Mouse (Mus musculus) heart, adult 9 months (tissue): ENCODE measurements around the gene Prss35.

Experiments used
- DNase-seq, 2 experiments: peaks; one replicate each; pipeline ENCODE4 v3.0.0; 2022; ENCODE audit warnings: low spot score in 2 of 2

Gene Prss35

DNA sequence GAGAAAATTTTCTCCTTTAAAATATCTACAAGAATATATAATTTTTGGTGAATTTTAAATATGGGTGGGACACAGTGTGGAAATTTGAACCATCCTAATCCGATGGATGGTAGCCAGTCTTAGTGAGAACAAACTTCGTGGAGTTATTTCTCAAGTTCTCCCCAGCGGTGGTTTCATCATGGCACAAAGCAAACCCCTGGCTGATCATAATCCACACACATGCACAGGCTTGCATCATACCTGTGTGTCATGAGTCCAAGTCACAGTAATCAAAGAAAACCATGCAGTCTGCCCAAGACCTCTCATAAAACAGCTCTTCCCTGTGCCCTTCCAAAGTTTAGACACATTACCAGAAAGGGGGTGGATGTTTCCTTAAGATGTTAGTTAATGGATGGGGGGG is 13.6 kb upstream of the Prss35 start:
- no peak for DNase-seq

GRCm38 (mm10) chr9:86734357-86734756 is 9.1 kb upstream of the Prss35 start:
- no peak for DNase-seq

DNA sequence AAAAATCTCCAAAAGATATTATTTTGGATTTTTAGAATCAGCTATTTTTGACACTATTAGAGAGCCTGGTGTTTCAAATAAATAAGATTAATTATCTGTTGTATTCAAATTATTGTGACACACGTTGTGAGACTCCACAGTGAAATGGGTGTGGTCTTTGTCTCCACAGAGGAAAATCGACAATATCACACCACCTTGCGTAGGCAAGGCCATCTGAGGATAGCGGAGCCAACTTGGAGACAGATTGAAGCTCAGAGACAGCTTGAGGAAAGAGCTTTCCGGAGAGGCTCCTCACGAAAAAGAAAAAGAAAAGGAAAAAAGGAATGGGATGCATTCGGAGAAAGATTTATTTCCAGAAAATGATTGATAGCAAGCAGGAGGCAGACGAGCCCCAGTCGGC is 8.7 kb upstream of the Prss35 start:
- DNase-seq: no peak

DNA sequence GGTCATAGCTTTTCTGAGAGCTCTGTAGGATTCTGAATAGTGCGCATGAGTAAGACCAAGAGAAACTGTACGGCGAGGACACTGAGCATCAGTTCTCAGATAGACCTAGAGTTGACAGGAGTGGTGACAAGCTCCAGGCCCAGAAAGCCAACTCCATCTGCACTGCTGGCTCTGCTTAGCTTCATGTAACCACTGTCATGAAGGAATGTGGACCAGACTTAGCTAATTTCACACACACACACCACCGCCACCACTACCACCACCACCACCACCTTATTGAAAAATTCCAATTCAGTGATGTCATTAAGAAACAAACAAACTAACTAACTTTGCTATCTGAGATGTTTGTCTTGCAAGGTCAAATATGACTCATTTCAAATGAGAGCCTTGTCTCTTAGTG is 6.5 kb upstream of the Prss35 start:
- no peak for DNase-seq

- DNase-seq: no peak
Observed at GRCm38 (mm10) chr9:86738067-86738466, 5.4 kb upstream of the Prss35 start.

DNA sequence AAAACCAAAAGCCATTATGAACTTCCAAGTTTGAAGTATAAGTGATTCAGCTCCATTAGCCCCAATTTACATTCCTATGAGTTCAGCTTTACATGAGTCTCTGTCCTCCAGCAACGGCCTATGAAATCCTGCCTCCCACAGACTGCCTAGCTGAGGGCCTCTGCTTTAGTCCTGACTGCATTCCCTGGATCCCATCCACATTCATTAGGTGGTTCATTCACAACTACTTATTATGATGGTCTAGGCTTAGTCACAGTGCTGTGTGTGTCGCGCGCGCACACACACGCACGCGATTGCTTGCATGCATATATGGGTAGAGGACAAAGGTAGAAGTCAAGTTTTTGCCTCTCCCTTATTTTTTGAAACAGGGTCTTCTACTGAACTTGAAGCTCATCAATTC is 4.6 kb upstream of the Prss35 start:
- no peak for DNase-seq

- no peak for DNase-seq
Observed at GRCm38 (mm10) chr9:86739971-86740370, 3.5 kb upstream of the Prss35 start.

GRCm38 (mm10) chr9:86744041-86744440 is 592 bp downstream of the Prss35 start:
- no peak for DNase-seq

GRCm38 (mm10) chr9:86745926-86746581 is 2.6 kb downstream of the Prss35 start:
- peak; percentile 24 to 66 for DNase-seq

DNA sequence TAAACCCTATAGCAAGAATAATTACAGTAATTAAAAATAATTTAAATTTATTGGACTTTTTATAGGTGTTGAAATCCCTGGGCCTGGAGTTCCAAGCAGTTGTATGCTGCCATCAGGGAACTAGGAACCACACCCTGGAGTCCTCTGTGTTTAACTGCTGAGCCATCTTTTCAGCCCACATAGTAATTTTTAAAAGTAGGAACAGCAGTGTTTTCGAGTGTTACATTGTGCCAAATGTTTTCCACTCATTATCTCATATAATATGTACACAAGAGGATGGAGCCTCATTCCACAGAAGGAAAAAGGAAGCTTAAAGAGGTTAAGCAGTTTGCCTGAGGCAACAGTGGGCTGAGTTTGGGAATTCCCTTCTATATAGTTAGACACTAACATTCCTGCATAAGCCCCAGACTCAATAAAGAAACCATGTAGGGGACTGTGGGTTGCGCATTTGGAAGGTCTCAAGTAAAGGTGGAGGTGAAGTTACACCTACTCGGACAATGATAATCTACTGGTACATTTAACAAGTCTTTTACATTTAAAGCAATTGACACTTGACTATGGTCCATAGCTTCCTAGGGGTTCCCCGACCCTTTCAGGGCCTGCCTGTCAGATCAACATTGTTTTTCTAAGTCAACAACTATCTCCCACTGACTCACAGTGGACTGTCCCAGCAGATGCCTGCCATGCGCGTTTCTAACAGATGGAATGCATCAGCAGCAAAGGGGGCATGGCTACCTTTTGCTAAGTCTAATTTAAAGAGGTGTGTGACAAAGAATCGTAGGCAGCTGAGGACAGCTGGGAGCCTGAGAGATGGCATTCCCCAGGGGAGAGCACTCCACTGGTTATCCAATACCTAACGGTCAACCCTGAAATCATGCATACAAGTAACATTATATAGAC is 19.3 kb downstream of the Prss35 start:
- DNase-seq: no peak

DNA sequence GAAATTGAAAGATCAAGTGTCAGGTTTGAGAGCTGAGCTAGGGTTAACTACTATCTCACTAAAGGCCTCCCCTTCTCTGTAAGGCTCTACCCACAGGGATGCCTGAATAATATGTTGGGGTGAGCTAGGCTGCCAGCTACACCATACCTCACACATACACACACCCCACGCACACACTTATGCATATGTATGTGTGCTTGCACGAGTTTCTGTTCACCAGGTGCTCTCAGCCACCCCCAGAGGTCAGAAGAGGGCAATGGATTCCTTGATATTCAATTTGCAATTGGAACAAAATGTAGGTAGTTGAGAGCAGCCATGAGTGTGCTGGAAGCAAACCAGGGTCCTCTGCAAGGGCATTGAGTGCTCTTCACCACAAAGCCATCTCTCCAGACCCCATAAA is 20.6 kb downstream of the Prss35 start:
- no peak for DNase-seq

- no peak for DNase-seq
Observed at GRCm38 (mm10) chr9:86766991-86767390, 23.5 kb downstream of the Prss35 start.

DNA sequence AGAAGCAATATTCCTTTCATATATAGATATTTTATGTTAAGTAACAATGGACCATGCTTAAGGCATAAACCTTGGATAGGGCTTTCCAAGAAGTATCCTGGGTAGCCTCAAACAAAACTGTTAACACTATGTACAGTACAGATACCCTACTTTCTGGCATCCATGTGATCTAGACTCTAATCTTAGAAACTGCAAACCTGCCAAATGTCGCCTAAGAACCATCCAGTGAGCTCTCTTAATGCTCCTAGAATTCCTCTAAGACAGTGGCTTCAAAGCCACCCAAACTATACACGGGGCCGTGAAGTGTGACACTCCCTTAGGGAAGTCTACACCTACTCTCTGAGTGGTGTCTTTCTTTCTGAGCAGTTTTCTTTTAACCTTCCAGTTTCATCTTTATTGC is 29.4 kb downstream of the Prss35 start:
- DNase-seq: no peak

DNA sequence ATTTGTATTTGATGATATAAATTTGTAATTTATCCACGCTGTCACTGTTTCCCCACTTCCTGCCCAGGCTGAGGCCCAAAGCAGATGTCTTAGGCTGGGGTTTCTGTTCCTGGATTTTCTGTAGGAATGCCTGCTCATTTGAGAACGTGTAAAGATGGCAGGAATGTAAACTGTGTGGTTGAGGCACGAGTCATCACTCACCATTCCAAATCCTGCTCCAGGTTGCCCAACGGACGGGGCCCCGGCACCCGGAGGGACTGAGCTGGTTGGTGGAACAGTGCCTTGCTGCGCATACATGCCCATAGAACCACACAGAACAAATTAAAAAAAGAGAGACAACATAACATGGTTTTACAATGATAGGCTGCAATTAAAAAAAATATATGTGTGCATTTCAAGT is 30.5 kb downstream of the Prss35 start:
- no peak for DNase-seq

DNA sequence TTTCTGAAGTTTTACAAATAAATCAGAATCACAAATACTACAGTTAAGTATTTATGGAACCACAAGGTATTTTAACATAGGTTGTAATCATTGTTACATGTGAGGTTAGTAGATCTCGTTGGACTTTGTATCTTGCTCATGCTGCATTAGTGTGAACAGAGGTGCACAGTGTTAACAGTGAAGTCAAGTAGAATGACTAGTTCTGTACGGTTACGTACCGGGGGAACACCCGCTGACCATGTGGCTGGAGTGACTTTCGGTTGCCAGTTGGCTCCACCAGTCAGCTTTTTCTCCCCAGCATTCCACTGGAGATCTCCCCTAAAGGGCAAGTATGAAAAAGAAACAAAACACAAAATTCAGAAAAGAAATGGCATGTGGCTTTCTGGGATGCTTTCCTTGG is 31.9 kb downstream of the Prss35 start:
- no peak for DNase-seq

DNA sequence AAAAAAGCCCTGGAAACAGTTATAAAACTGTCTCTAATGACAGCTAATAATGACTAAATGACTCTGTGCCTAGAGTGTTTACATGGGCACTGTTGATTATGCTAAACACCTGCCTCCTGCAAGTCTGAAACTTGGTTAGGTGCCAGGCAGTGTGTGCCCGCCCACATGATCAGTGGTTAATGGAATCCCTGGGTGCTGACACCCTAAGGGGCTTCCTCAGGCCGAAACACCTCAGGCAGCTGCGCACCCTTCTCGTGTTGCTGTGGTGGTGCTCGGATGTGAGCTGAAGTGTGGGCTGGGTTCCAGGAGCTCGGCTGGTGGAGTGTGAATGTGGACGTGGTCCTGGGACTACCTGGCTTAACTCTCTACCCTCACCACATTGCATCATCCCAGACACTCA is 33.9 kb downstream of the Prss35 start:
- no peak for DNase-seq

DNA sequence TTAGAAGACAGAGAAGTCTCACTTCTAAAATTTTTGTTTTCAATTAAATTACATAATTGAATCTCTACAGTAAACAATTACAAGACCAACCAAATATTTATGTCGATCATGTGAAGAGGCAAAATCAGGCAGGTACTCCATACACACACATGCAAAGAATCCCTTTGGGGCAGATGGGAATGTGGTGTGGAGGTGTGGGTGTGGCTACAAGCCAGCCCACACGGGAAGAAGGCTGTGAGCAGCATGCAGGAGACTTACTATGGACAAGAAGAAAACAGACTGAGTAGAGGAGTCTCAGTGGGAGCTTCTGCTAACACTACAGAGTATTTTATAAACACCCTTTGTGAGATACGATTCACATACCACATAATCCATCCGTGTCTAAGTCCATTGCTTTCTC is 34.8 kb downstream of the Prss35 start:
- no peak for DNase-seq

DNA sequence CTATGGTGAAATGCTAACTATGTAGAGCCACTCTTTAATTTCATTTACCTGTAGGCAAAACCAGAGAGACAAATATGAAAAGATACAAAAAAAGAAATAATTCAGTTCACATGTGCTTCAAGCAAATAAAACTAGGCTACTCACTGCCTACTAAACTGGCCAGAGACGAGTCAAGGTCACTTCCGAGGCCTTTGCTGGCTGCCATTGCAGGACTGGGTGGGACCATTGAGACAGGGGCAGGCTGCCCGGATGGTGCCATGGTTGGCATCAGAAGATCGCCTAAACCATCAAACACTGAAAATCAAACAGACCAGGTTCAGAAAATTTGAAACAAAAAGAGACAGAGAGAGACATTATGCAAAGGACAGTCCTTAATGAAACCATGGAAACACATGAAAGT is 38.0 kb downstream of the Prss35 start:
- no peak for DNase-seq

GRCm38 (mm10) chr9:86782836-86783235 is 39.4 kb downstream of the Prss35 start:
- DNase-seq: no peak

- DNase-seq: no peak
Observed at GRCm38 (mm10) chr9:86789186-86789585, 45.7 kb downstream of the Prss35 start.

- DNase-seq: no peak
Observed at GRCm38 (mm10) chr9:86791927-86792326, 48.5 kb downstream of the Prss35 start.

GRCm38 (mm10) chr9:86795236-86795635 is 51.8 kb downstream of the Prss35 start:
- DNase-seq: no peak

GRCm38 (mm10) chr9:86797553-86797952 is 54.1 kb downstream of the Prss35 start:
- no peak for DNase-seq
